Mouse (Mus musculus) hindbrain, embryonic 15.5 days (tissue): ENCODE data around the gene Thsd4. TPM values are rescaled to one million over a fixed set of nuclear protein-coding genes. Genes with fewer than 3 reads are reported as not detected.

Experiments
- ATAC-seq: fragments of 200-750 bp; cut with Nextera tagmentation; 2 replicates; pipeline ENCODE4 v1.8.0; 2017; ENCODE audit warnings: low read depth, moderate number of reproducible peaks, moderate TSS enrichment; ENCODE audit not compliant: low FRiP score
- H3K27ac ChIP-seq: fragments of 300-500 bp; sonication (generic); replicated peaks from 2 replicates; pipeline ENCODE4 v1.5.1; 2015; ENCODE audit warnings: mild to moderate bottlenecking, inconsistent platforms
- H3K27me3 ChIP-seq: fragments of 300-500 bp; sonication (generic); 2 replicates; pipeline ENCODE4 v1.6.1; 2015; ENCODE audit warnings: control low read depth, inconsistent platforms
- H3K36me3 ChIP-seq: fragments of 300-500 bp; sonication (generic); 2 replicates; pipeline ENCODE4 v1.6.1; 2015; ENCODE audit warnings: control low read depth, inconsistent platforms
- H3K4me1 ChIP-seq: fragments of 300-500 bp; sonication (generic); replicated peaks from 2 replicates; pipeline ENCODE4 v1.6.1; 2015; ENCODE audit warnings: control low read depth, inconsistent platforms
- H3K4me2 ChIP-seq: fragments of 300-500 bp; sonication (generic); 2 replicates; pipeline ENCODE4 v1.6.1; 2015; ENCODE audit warnings: moderate library complexity, mild to moderate bottlenecking, inconsistent platforms
- H3K4me3 ChIP-seq: fragments of 300-500 bp; sonication (generic); 2 replicates; pipeline ENCODE4 v1.5.1; 2015; ENCODE audit warnings: mild to moderate bottlenecking, inconsistent platforms
- H3K9ac ChIP-seq: fragments of 300-500 bp; sonication (generic); 2 replicates; pipeline ENCODE4 v1.6.1; 2015; ENCODE audit warnings: inconsistent platforms
- H3K9me3 ChIP-seq: fragments of 300-500 bp; sonication (generic); 2 replicates; pipeline ENCODE4 v1.6.1; 2016; ENCODE audit warnings: control low read depth, inconsistent platforms
- WGBS: fragments of 180-500 bp; shearing (Covaris S2); methylation state at CpG from one replicate; pipeline ENCODE4 v1.1.7; 2015; 5-methylcytosine and 5-hydroxymethylcytosine counted together
- polyA plus RNA-seq: library from polyadenylated mRNA; unstranded; fragments of >200 nt; fragmentation: Nextera tagmentation; extraction: Ambion mirVana; gene quantifications from 2 replicates; pipeline ENCODE4 v1.2.1, GENCODE M21; 2015

Gene Thsd4
- 5.2 and 5.8 TPM in 2 replicates for polyA plus RNA-seq

DNA sequence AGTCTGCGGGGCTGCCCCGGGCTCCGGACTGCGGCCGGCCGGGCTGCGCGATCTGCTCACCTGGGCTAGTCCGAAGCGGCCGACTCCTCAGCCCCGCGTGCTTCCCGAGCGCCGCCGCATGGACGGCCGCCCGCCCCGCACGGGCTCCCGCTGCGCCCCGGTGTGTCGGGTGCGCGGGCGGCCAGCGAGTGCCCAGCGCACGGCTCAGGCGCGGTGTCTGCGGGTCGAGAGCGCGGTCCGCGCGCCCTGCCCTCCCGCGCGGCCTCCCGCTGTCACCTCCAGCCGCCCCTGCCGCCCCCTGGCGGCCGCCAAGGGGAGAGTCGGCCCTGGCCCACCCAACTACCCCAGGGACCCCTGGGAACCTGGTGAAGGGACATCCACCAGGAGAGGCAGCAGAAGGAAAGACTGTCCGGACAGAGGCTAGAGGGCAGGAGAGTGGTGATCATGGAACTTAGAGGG lies at the start of gene Thsd4:
Thsd4 (minus strand) TSS at position 241 of the 459 bp plus-strand sequence.
- Histone ChIP-seq H3K4me1 (peaks cover 49% of the 10 kb centered on the region), H3K27me3 (peaks cover 24% of the 10 kb centered on the region), H3K4me2 (peak within 1 kb of the TSS; percentile 84), H3K27ac (no peak within 1 kb of the TSS), H3K4me3 (peak within 1 kb of the TSS; percentile 50), H3K9ac (peak within 1 kb of the TSS; percentile 36), H3K9me3 (no peaks in the 10 kb centered on the region), H3K36me3 (no peaks in the 10 kb centered on the region)
- under 1% methylated on average over 32 of the region's 51 CpGs for WGBS
- ATAC-seq, result peak; percentile 32; the same call in 1 of the 2 replicates

DNA sequence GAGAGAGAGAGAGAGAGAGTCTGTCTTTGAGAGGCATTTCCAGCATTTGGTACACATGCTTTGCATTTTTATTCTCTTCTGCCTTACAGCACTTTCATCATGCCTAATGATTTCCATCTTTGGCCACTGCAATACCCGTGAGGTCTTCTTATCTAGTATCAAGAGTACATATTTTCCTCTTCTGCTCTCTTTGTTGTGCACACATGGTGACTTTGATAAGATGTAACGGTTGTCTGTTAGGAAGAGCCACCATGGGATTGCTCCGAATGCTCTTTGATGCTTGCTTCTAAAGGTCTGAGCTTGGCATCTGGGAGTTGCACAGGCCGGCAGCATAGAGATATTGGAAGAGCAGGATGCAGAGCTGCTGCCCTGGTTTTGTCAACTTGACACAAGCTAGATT lies 49.2 kb upstream of the Thsd4 start:
- H3K36me3 ChIP-seq, result no peaks in the 10 kb centered on the region
- ATAC-seq, result no peak
- no peak overlapping the region for H3K4me3 ChIP-seq
- WGBS, result 79% methylated on average over 4 of the region's 4 CpGs
- no peak overlapping the region for H3K27ac ChIP-seq
- H3K4me1 ChIP-seq, result 0 out of 2 replicates have a peak, but pooled peaks cover 4% of the 10 kb centered on the region
- H3K9ac ChIP-seq, result no peak overlapping the region
- no peaks in the 10 kb centered on the region for H3K27me3 ChIP-seq
- no peak overlapping the region for H3K4me2 ChIP-seq
- H3K9me3 ChIP-seq, result no peaks in the 10 kb centered on the region

DNA sequence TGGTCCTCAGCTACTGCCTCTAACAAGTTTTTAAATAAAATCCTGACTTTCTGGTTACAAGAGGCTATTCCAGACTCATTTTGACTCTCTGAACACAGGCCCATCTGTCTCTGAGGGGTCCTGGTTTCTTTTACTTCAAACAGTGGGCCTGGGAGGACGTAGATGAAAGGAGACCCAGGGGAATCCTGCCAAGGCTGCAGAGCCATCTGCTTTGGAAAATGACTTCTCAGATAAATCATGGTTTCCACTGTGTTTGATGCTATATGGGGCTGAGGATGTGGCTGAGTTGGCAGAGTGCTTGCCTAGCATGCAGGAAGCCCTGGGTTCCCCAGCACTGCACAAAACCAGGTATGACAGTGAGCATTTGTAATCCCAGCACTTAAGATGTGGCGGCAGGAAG lies 47.5 kb upstream of the Thsd4 start:
- ATAC-seq, result no peak
- 58% methylated on average over 2 of the region's 2 CpGs for WGBS

DNA sequence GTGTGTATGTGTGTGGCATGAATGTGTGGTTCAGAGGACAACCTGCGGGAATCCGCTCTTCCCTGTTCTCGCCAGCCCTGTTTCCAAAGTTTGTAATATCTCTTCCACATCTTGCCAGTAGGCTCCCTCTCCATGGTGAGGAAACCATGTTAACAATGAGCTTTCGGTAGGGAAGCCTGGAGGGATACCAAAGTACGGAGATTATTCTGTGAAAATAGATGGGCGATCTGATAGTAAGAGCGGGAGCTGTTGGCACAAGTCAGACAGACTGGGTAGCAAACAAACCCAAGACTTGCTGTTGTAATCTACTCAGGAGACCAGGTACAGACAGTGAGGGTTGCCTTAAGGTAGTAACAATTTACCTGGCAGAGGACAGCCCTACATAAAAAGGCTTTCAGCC lies 42.0 kb upstream of the Thsd4 start:
- no peak for ATAC-seq
- 94% methylated on average over 7 of the region's 7 CpGs for WGBS

More for the DNA sequence above, 47.5 kb upstream of the Thsd4 start:
- Histone ChIP-seq H3K9ac (no peak overlapping the region), H3K27ac (no peak overlapping the region), H3K36me3 (no peaks in the 10 kb centered on the region), H3K4me1 (0 out of 2 replicates have a peak, but pooled peaks cover 4% of the 10 kb centered on the region), H3K4me3 (no peak overlapping the region), H3K9me3 (no peaks in the 10 kb centered on the region), H3K27me3 (no peaks in the 10 kb centered on the region), H3K4me2 (no peak overlapping the region)

DNA sequence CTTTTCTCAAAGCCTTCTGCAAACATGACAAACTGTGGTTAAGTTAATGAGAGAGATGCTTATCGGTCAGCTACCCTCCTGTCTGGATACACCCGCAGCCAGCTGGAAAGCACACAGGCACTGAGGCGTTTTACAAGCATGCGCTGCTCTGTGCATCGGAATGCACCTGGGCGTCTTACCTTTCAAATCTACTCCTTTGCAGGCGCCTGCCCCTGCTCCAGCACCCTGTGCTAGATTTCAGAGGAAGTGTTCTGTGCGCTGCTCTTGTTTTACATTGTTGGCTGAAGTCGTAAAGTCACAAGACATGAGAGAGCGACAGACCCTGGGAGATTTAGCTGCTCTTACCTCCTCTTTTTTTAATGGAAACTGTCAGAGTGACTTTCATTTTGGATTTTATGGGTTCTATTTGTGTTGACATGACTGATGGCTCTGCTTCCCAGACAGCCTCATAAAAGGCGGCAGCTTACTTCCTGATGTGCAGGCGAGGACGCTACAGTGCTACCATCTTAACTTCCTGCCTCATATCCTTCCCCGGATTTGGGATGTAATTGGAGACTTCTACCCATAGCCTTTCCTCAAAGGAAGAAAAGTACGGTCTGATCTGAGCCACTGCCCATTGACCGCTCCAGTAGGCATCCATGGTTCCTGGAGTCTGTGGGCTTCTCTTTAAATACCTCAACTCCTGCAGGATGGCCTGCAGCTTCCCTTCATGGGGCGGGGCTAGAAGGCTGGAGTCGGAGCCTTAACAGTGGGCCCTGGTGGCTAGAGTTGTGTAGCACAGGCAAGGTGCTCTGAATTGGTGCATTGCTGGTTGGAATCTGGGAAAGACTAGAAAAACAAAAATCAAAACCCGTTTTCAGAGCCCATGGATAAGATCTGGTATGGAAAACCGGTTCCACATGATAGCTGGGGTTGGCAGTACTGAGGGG lies 40.9 kb upstream of the Thsd4 start:
- no peak for ATAC-seq
- WGBS, result 69% methylated on average over 20 of the region's 20 CpGs
- no peak overlapping the region for H3K4me3 ChIP-seq
- H3K36me3 ChIP-seq, result no peaks in the 10 kb centered on the region
- no peak overlapping the region for H3K4me2 ChIP-seq
- H3K9me3 ChIP-seq, result no peaks in the 10 kb centered on the region
- peaks cover 15% of the 10 kb centered on the region for H3K4me1 ChIP-seq
- no peaks in the 10 kb centered on the region for H3K27me3 ChIP-seq
- no peak overlapping the region for H3K27ac ChIP-seq
- H3K9ac ChIP-seq, result no peak overlapping the region

More for the DNA sequence above, 42.0 kb upstream of the Thsd4 start:
- Histone ChIP-seq H3K4me3 (no peak overlapping the region), H3K4me2 (no peak overlapping the region), H3K27me3 (no peaks in the 10 kb centered on the region), H3K27ac (no peak overlapping the region), H3K36me3 (no peaks in the 10 kb centered on the region), H3K9me3 (no peaks in the 10 kb centered on the region), H3K4me1 (peaks cover 15% of the 10 kb centered on the region), H3K9ac (no peak overlapping the region)

DNA sequence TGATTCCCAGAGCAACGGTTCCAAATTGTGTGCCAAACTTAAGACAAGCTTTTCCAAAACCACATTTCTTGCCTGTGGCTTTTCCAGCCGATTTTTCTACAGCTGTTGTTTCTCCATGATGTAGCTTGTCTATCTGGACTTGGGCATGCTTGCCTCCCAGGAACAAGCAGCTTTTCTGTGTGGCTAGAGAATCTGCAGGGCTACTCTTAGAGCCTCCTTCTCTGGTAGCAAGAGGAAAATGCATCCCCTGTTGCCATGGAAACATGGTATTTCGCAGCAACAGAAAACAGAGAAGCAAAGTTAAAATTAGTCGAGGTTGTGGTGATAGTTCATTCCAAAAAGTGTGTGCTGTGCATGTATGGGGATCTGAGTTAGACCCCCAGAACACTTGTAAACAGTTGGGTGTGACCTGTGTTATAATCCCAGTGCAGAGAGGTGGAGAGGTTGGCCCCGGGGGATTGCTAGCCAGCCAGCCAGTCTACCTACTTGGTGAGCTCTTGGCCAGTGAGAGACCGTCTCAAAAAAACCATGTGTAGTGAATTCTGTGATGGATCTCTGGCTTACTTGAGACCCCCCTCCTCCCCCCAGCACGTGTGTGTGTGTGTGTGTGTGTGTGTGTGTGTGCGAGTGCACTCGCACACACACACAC lies 39.9 kb upstream of the Thsd4 start:
- H3K9ac ChIP-seq, result no peak overlapping the region
- no peak overlapping the region for H3K27ac ChIP-seq
- 59% methylated on average over 9 of the region's 9 CpGs for WGBS
- no peak for ATAC-seq
- H3K4me3 ChIP-seq, result no peak overlapping the region
- H3K27me3 ChIP-seq, result no peaks in the 10 kb centered on the region
- H3K9me3 ChIP-seq, result no peaks in the 10 kb centered on the region
- no peaks in the 10 kb centered on the region for H3K36me3 ChIP-seq
- peaks cover 15% of the 10 kb centered on the region for H3K4me1 ChIP-seq
- H3K4me2 ChIP-seq, result no peak overlapping the region

DNA sequence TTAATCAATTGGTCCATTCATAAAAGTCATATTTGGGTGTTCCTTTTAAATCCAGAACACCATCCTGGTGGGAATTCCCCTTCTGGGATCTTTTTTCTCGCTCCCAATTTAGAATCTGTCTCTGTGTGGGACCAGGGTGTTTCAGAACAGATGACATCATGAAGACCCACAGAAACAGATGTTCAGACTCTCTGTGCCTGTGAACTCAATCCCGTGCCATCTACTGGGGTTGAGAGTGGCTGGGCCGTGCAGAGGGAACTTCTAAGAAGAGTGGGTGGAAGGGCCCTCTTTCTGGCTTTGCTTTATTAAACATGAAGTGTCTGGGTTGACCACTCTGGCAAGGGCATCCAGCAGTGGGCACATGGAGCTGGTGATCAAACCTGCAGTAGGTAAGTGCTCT lies 36.7 kb upstream of the Thsd4 start:
- Histone ChIP-seq H3K9ac (no peak overlapping the region), H3K36me3 (no peaks in the 10 kb centered on the region), H3K9me3 (no peaks in the 10 kb centered on the region), H3K27me3 (no peaks in the 10 kb centered on the region), H3K4me1 (peaks cover 15% of the 10 kb centered on the region), H3K4me3 (no peak overlapping the region), H3K4me2 (no peak overlapping the region), H3K27ac (no peak overlapping the region)
- 85% methylated on average over 3 of the region's 3 CpGs for WGBS
- ATAC-seq, result no peak

DNA sequence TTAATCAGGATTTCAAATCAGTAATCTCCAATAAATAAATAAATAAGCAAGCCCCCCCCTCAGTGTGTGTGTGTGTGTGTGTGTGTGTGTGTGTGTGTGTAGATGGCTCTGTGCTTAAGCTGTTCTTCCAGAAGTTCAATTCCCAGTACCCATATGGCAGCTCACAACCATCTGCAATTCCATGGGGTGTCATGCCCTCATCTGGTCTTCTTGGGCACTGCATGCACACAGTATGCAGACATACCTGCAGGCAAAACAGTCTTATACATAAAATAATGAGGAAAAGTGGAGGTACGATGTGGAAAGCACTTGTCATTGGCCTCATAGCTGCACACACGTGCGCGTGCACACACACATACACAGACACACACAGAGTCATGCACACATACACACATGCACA lies 29.4 kb upstream of the Thsd4 start:
- Histone ChIP-seq H3K36me3 (no peaks in the 10 kb centered on the region), H3K4me1 (no peaks in the 10 kb centered on the region), H3K27ac (no peak overlapping the region), H3K4me2 (no peak overlapping the region), H3K4me3 (no peak overlapping the region), H3K9me3 (no peaks in the 10 kb centered on the region), H3K9ac (no peak overlapping the region), H3K27me3 (no peaks in the 10 kb centered on the region)
- no peak for ATAC-seq
- 92% methylated on average over 4 of the region's 4 CpGs for WGBS

DNA sequence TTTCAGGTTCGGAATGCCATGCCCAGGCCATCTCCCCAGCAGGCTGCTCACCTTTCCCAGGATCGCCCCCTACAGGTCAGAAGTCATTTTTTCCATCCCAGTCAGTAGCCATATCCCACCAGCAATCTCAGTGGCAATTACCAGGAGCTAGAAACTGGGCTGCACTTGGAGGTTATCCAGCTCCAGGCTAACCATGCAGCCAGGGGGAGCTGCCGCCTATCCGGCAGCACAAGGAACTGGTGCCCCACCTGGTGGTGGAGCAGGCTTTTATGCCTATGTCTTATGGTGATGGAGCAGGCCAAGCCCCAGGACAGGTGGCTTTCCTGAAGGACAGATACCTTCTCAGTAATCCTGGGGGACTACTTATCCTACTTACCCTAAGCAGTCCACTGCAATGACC lies 26.3 kb upstream of the Thsd4 start:
- ATAC-seq, result no peak
- 25% methylated on average over 4 of the region's 4 CpGs for WGBS
- H3K4me3 ChIP-seq, result no peak overlapping the region

DNA sequence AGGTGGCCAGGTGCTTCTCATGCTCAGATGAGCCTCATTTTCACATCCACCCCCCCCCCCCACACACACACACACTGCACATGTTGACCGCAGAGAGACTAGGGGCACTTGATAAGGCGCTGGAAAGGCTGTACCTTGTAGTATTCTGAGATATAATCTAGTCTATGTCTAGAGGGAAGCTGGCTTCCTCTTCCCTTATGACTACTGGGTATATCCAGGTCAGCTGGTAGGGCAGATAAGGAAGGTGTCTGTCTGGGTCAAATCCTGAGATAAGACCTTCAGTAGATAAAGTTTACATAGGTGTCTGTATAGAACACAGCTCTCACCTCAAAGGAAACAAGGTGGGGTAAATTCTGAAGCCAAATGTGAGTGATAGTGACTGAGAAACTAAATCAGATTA lies 24.3 kb upstream of the Thsd4 start:
- Histone ChIP-seq H3K9me3 (no peaks in the 10 kb centered on the region), H3K27ac (no peak overlapping the region), H3K9ac (no peak overlapping the region), H3K4me1 (no peaks in the 10 kb centered on the region), H3K4me3 (no peak overlapping the region), H3K4me2 (no peak overlapping the region), H3K36me3 (no peaks in the 10 kb centered on the region), H3K27me3 (no peaks in the 10 kb centered on the region)
- 94% methylated on average over 2 of the region's 2 CpGs for WGBS
- no peak for ATAC-seq

More for the DNA sequence above, 26.3 kb upstream of the Thsd4 start:
- no peaks in the 10 kb centered on the region for H3K9me3 ChIP-seq
- H3K36me3 ChIP-seq, result no peaks in the 10 kb centered on the region
- H3K27me3 ChIP-seq, result no peaks in the 10 kb centered on the region
- H3K9ac ChIP-seq, result no peak overlapping the region
- no peaks in the 10 kb centered on the region for H3K4me1 ChIP-seq
- no peak overlapping the region for H3K27ac ChIP-seq
- no peak overlapping the region for H3K4me2 ChIP-seq

DNA sequence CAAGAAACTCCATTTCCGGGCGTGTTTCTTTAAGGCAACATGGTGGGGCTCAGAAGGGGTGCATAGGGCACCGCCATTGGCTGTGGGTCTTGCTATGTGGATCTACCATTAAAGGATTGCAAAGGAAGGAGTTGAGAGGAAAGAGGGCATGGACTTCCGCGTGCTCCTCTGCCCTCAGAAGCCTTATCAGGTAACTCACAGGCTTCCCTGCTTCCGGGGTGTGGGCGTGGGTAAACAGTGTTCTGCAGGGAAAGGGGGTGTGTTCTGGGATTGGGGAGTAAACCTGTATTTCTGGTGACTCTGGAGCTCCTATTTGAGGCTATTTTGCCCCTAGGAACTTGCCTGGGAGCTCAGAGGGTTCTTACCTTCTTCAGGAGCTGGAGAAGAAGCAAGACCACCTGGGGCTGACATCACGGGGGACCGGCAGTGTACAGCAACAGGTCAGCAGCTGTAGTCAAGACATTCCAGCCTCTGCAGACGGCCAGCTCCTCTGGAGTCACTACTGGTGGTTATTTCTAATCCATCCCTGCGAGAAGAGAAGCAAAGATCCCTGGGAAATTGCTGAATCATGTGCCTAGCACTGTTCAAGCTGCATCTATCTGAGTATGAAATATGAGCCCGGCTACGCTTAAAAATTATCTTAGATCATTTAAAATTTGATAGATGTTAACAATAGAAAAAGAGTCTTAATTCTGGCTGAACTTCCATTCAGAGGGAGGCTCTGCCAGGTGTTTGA lies 23.7 kb upstream of the Thsd4 start:
- H3K27me3 ChIP-seq, result no peaks in the 10 kb centered on the region
- WGBS, result 84% methylated on average over 13 of the region's 13 CpGs
- no peak overlapping the region for H3K27ac ChIP-seq

More for the DNA sequence above, 23.7 kb upstream of the Thsd4 start:
- Histone ChIP-seq H3K9me3 (no peaks in the 10 kb centered on the region), H3K36me3 (no peaks in the 10 kb centered on the region), H3K4me1 (no peaks in the 10 kb centered on the region), H3K4me2 (no peak overlapping the region), H3K9ac (no peak overlapping the region), H3K4me3 (no peak overlapping the region)
- ATAC-seq, result no peak
